Mouse (Mus musculus): Measurements from ENCODE around the gene Trim71.

GRCm38 (mm10) chr9:114527085-114527484 lies 37.1 kb downstream of the Trim71 start:
- TF ChIP-seq CTCF (IDR thresholded peaks at IDR 0.05; ENCODE audit: low read depth) (no peak), EP300 (IDR thresholded peaks at IDR 0.05; ENCODE audit: low read depth) (no peak)

Measured in liver, postnatal 0 days (tissue).